Mouse (Mus musculus) thymus, adult 18-20 months (tissue): ENCODE data around the gene Vsig2.
A peak's percentile ranks its signal among the peaks of the same experiment; 100 is the strongest.

Source experiments
- DNase-seq, 2 experiments: peaks; one replicate each; pipeline ENCODE4 v3.0.0; 2022; ENCODE audit warnings: mixed read lengths in 2 of 2

Gene Vsig2

DNA sequence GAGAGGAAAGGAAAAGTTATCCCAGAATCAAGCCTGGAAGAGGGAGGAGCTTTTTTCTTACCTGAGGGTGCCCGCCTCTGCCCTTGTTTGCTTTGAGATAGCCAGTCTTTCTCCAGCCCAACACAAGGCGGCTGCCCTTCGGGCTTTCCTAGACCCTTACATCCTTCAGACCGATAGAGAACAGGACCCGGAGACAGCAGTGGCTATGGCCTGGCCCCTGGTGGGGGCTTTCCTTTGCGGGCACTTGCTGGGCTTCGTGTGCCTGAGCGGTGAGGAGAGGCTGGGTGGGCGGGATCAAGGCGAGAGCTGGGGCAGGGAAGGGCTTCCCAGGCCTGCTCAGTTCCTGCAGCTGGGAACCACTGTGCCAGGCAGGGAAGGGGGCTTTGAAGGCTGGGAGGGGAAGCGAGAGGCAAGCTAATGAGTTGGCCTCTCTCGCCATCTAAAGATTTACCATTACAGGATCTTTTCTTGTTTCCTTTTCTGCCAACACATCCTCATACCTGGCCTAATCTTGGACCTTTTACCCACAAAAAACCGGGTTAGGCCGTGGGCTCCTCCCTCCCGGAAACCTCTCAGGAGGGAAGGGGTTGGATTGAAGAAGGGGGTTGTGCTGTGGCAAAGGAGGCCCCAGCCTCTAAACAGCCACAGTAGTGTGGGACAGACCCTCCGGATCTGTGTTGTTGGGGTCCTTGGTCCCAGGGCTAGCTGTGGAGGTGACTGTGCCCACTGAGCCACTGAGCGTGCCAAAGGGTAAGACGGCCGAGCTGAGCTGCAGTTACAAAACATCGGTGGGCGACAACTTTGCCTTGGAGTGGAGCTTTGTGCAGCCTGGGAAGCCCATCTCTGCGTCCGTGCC, at the start of gene Vsig2:
TSS of gene Vsig2 (plus strand) at position 86 of the 856 bp plus-strand sequence.
- no peak for DNase-seq

GRCm38 (mm10) chr9:37489446-37490120, 49.5 kb upstream of the Vsig2 start:
- DNase-seq: peak; percentile 34 to 35

GRCm38 (mm10) chr9:37495761-37496160, 43.3 kb upstream of the Vsig2 start:
- DNase-seq: no peak

DNA sequence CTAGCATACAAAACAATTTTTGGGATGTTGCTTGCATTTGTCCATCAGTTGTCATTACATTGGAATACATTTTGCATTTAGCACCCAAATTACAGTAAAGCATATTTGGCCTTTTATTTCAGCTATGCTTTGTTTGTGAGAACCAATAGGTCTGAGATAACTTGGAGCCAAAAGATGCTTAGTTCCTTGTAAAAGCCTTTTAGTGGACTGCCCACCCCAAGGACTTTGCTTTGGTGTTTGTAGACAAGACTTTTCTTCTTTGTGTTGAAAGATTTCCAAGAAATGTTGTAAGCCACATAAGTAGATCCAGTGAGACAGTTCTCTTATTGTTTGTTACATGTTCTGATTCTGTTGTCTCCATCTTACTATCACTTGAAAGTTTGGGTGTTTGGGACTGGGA, 42.7 kb upstream of the Vsig2 start:
- DNase-seq: no peak

- DNase-seq: no peak
These were observed 38.9 kb upstream of the Vsig2 start for GRCm38 (mm10) chr9:37500201-37500600.

DNA sequence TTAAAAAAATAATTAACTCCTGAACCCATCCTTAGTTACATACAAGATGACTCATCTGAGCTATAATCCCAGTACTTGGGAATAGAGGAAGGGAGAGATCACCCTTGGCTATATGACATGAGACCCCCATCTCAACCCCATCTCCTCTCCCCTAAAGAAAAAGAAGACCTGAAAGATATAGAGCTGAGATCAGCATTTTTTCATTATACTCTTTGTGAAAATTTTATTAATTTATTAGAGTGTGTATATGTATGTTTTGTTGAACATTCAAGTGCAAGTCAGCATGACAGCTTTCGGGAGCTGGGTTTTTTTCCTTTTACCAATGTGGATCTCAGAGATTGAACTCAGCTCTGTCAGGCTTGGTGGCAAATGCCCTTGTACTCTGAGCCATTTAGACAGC, 37.9 kb upstream of the Vsig2 start:
- DNase-seq: no peak

DNA sequence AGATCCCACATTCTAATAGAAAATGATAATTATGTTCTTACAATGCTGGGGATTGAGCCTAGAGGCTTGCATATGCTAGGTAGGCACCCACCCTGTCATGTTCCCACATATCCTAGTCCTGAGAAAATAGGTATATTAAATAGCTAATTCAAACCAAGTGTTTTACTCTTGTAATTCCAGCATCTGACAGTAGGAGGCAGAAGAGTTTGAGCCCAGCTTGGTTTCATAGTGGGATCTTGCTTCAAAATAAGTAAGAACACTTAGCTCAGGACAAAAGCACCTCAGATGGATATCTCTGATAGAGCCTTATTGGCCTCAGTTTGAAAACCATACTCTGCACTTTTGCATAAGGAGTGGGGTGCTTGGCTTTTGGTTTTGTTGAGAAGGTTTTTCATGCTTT, 34.7 kb upstream of the Vsig2 start:
- no peak for DNase-seq

- DNase-seq: no peak
These were observed 33.0 kb upstream of the Vsig2 start for GRCm38 (mm10) chr9:37506023-37506422.

DNA sequence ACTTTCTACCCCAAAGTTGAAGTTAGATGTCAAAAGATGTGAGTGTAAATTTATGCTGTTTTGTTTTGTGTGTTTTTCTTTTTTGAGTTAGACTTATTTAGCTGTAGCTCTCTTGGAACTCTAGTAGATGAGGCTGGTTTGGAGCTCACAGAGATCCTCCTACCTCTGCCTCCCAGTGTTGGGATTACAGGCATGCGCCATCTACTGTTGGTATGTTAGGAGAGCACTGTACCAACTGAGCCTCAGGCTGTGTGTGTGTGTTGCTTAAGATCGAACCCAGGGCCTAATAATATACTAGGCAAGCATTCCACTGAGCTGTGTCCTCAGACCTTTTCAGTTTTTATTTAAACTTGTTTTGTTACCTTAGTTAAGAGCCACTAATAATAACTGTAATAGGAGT, 27.0 kb upstream of the Vsig2 start:
- no peak for DNase-seq

DNA sequence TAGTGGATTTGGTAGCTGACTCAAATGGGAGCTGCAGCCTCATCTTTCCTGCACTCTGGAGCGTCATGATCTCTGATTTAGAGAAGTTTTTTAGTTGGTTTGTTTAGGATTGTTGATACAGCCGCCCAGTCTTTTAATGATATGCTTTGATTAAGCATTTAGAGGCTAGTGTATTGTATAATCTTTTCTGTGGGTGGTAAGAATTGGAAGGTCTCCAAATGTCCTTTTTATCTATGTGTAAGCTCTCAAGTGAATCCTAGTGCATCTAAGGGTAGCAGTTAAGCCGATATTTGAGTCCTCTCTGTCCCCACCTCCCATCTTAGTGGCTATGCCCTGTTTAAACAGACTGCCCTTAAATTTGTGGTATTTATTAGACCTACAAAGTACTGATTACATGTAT, 24.6 kb upstream of the Vsig2 start:
- no peak for DNase-seq

- no peak for DNase-seq
These were observed 21.6 kb upstream of the Vsig2 start for GRCm38 (mm10) chr9:37517467-37517866.

DNA sequence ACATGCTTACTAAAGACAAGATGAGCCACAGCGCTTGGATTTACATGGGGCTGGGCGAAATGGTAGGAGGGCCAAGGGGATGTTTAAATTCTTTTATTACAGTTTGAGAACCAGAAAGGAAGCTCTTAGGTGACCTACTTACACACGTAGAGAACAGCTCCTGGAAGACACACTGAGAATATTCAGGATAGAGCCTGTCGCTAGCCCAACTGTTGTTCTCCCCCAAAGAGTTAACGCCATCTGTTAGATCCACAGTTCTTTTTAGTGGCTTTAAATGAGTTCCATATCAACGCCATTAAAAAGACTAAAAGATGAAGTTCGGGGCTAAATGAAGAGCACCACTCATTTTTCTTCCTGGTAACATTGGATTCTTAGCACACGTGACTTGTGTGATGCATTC, 20.1 kb upstream of the Vsig2 start:
- DNase-seq: no peak

DNA sequence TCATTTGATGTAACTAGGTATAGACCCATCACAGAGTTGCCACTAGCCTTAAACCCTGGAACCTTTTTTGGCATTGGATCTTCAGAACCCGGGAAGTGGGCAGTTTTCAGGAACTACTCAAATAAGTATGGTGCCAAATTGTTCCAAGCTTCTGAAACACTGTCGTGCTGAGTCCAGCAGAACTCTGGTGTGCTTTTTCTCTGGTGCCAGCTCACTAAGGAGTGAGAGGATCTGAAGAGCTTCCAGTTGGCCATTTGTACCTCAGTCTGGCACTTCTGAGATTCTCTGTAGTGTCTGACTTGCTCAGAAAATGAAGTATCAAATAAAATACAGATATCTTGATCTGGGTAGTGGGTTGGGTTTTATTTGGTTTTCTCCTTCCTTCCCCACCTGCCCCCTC, 19.1 kb upstream of the Vsig2 start:
- no peak for DNase-seq

DNA sequence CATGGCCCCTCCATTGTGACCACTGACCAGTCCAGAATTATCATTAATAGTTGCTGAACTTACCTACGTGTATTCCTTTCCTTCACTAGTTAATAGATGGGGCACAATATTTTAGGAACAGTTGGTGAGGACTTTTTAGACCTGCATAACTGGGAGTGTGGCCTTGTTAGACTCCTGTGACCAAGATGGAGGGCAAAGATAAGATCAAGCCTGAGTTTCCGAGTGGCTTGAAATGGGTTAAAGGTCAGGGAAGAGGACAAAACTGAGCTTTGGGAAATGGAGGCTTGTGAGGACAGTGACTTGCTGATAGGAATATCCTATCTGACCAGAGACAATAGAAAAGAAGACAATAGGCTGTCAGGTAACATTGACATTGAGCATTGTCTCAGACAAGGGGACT, 13.6 kb upstream of the Vsig2 start:
- DNase-seq: no peak

- no peak for DNase-seq
These were observed 12.3 kb upstream of the Vsig2 start for GRCm38 (mm10) chr9:37526443-37527395.

DNA sequence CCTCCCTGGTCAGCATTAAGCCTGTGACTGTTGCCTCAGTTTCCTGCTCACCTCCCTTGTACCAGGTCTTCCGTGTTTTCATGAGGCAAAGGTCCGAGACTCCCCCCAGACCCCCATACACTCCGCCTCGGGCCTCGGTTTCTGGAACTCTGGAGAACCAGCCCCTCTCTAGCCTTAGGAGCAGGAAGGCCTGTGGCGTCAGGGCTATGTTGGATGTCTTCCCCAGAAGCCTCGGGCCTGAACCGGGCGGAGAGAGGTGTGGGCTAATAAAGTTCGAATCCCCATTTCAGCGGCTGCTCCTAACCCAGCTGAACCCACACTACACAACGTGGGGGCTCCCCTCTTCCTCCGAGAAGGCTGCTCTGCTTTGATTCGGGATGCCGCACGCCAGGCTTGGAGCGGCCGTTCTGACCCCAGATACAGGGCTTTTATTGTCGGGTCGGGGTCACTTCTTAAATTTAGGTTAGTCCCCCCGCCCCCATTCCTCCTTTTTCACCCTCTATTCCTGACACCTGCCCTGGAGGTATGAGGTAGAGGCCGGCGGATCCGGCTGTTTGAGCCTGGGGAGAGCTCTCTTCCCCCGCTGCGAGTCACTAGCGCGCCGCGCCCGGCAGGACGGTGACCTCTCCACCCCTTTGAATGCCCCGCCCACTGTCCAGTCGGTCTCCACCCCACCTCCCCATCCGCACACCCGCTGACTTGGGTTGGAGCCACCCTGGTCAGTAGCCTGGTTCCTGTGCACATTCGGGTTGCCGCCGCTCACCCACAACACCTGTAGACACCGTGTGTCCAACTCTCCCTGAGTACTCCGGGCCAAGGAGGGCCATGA, 11.4 kb upstream of the Vsig2 start, which contains the start of gene Esam:
TSS of gene Esam (plus strand) at position 683 of the 829 bp plus-strand sequence.
- DNase-seq: no peak

GRCm38 (mm10) chr9:37528225-37528970, 10.7 kb upstream of the Vsig2 start:
- DNase-seq: no peak

- no peak for DNase-seq
These were observed 8.8 kb upstream of the Vsig2 start for GRCm38 (mm10) chr9:37530031-37530887.

DNA sequence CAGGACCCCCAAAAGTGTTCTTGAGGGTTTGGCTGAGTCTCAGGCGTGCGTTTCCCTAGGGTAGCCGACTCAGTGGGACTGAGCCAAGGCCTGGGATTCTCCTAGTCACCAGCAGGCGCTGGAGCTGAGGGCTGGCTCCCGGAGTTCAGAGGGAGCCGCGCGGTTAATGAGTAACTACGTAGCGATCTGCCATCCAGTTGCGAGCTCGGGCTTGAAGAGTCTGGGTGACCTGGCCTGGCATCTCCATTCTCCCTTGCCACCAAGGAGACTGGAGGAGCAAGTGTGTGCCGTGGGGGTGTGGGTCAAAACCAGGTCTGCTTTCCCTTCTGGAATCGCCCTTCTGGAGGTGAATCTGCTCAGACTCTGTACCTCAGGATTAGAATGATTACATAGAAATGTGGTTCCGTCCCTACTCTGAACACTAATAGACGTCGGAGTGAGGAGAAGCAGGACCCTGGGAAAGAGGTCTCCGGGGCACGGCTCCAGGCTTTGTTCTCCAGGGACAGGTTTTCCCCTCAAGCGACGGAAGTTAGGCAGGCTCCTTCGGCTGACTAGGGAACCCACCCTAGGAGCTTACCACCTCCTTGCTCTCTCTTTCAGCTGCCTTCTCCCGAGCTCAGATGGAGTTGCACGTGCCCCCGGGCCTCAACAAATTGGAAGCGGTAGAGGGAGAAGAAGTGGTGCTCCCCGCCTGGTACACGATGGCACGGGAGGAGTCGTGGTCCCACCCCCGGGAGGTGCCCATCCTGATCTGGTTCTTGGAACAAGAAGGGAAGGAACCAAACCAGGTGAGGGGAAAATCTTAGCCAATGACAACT, 8.0 kb upstream of the Vsig2 start:
- no peak for DNase-seq
